Mouse (Mus musculus) kidney, adult 2 months (tissue): ENCODE measurements around the gene Olfr959.

Experiments
- CTCF ChIP-seq: fragments of 200-500 bp; conservative IDR thresholded peaks from 2 replicates; pipeline ENCODE4 v1.5.1; 2011; ENCODE audit warnings: low read depth, mild to moderate bottlenecking, control low read depth, low read length, moderate library complexity, mixed read lengths; ENCODE audit not compliant: insufficient read depth, insufficient read length
- POLR2A ChIP-seq: fragments of 200-500 bp; IDR thresholded peaks from one replicate; pipeline ENCODE4 v1.6.1; 2011; ENCODE audit warnings: low read depth, low read length, control low read depth

GRCm38 (mm10) chr9:39603999-39604453, 28.7 kb upstream of the Olfr959 start, which contains the start of gene AW551984:
- no peak for TF ChIP-seq CTCF
- no peak for TF ChIP-seq POLR2A
